Mouse (Mus musculus) gonadal fat pad, adult 2 months (tissue): ENCODE results near the gene Pik3r2. TPM values are rescaled to one million over a fixed set of nuclear protein-coding genes. Genes with fewer than 3 reads are reported as not detected.
A peak's percentile ranks its signal among the peaks of the same experiment; 100 is the strongest.

ENCODE experiments used
- DNase-seq: peaks from one replicate; pipeline ENCODE4 v3.0.0-alpha.2; 2012; ENCODE audit warnings: low read depth
- polyA plus RNA-seq: library from polyadenylated mRNA; depleted of rRNA; stranded (reverse); fragments of >200 nt; gene quantifications from 2 replicates; pipeline ENCODE4 v1.2.3, GENCODE M21; 2012

Gene Pik3r2
- polyA plus RNA-seq, 1 experiment, result 92.1 TPM

- no peak for DNase-seq
These were observed 24.6 kb upstream of the Pik3r2 start for GRCm38 (mm10) chr8:70801156-70801555.

GRCm38 (mm10) chr8:70800648-70801047 is 24.1 kb upstream of the Pik3r2 start:
- DNase-seq, result no peak

- DNase-seq, result no peak
These were observed 21.8 kb upstream of the Pik3r2 start for GRCm38 (mm10) chr8:70798281-70798680.

GRCm38 (mm10) chr8:70797081-70798070 is 20.9 kb upstream of the Pik3r2 start:
- DNase-seq, result peak; percentile 96

- DNase-seq, result no peak
These were observed 20.0 kb upstream of the Pik3r2 start for GRCm38 (mm10) chr8:70796403-70797080.

GRCm38 (mm10) chr8:70795370-70795769 is 18.9 kb upstream of the Pik3r2 start:
- DNase-seq, result no peak

GRCm38 (mm10) chr8:70794215-70794614 is 17.7 kb upstream of the Pik3r2 start:
- no peak for DNase-seq

GRCm38 (mm10) chr8:70792700-70793099 is 16.2 kb upstream of the Pik3r2 start:
- DNase-seq, result no peak

GRCm38 (mm10) chr8:70791975-70792691 is 15.6 kb upstream of the Pik3r2 start:
- DNase-seq, result no peak

- DNase-seq, result no peak
These were observed 14.8 kb upstream of the Pik3r2 start for GRCm38 (mm10) chr8:70791294-70791701.

- no peak for DNase-seq
These were observed 14.3 kb upstream of the Pik3r2 start for GRCm38 (mm10) chr8:70790846-70791245.

- DNase-seq, result no peak
These were observed 12.5 kb upstream of the Pik3r2 start for GRCm38 (mm10) chr8:70789046-70789445.

GRCm38 (mm10) chr8:70787941-70788667 is 11.6 kb upstream of the Pik3r2 start:
- no peak for DNase-seq

- DNase-seq, result no peak
These were observed 10.5 kb upstream of the Pik3r2 start for GRCm38 (mm10) chr8:70787051-70787445.

- DNase-seq, result no peak
These were observed 10.0 kb upstream of the Pik3r2 start for GRCm38 (mm10) chr8:70786291-70787050.

- DNase-seq, result no peak
These were observed 3.6 kb upstream of the Pik3r2 start for GRCm38 (mm10) chr8:70780093-70780492.

GRCm38 (mm10) chr8:70775851-70776495 is 540 bp downstream of the Pik3r2 start:
- DNase-seq, result no peak

GRCm38 (mm10) chr8:70775227-70775626 is 1.3 kb downstream of the Pik3r2 start:
- no peak for DNase-seq

GRCm38 (mm10) chr8:70774740-70775139 is 1.8 kb downstream of the Pik3r2 start:
- DNase-seq, result no peak

- DNase-seq, result no peak
These were observed 2.7 kb downstream of the Pik3r2 start for GRCm38 (mm10) chr8:70773833-70774232.
